Mouse (Mus musculus): Measurements from ENCODE around the gene Slc36a2. TPM values are rescaled to one million over a fixed set of nuclear protein-coding genes. Genes with fewer than 3 reads are reported as not detected.

Slc36a2 gene
- total and polyA plus RNA-seq, 3 experiments = 0.04 to 0.17 TPM; not detected in 1

DNA sequence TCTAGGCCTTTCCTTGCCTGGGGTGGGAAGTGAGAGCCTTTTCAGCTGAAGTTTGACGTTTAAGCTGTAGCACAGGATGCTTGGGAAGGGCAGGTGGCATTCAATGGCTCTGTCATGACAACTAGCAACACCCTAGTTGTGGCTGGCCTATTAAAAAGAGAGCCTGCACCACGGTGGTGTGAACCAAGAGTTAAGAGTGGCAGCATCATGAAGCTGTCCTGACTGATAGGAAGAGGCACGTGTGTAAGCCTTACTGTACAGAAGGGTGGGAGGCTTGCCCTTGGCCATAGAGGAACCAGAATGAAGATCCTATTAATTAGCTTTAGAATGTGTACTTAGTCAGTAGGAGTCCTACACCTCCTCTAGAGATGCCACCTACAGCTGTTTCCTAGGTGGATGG, 56.5 kb downstream of the Slc36a2 start:
- no peaks in the 10 kb centered on the region for H3K79me2 ChIP-seq (replicated peaks; ENCODE audit: control insufficient read depth, extremely low read depth, insufficient read depth, poor library complexity, severe bottlenecking)
- H3K27me3 ChIP-seq (replicated peaks) = no peaks in the 10 kb centered on the region
- H3K4me3 ChIP-seq (replicated peaks in 1 of 3; ENCODE audit: low read depth in 2 of 3, low read length in 2 of 3, poor library complexity in 1 of 3) = no peak overlapping the region
- dilution Hi-C loops (cut with MboI; ENCODE audit: extremely low pct_ligation_motif_present, extremely low pct_unique_long_range_greater_than_20kb, low sequenced_read_pairs) = no loop called here
- H3K4me1 ChIP-seq (ENCODE audit: control insufficient read depth in 1 of 2, insufficient read depth in 2 of 2) = peaks cover 18 to 53% of the 10 kb centered on the region in 2 experiments
- H3K9me3 ChIP-seq (replicated peaks; ENCODE audit: low read length) = no peaks in the 10 kb centered on the region
- TF ChIP-seq POLR2A (IDR thresholded peaks at IDR 0.05; ENCODE audit: low read depth, low read length) = no peak
- TF ChIP-seq TBP (conservative IDR thresholded peaks at IDR 0.05; ENCODE audit: low read depth, low read length) = no peak
- TF ChIP-seq KAT2A (IDR thresholded peaks at IDR 0.05; ENCODE audit: insufficient replicate concordance, low read length) = no peak
- no peak for TF ChIP-seq MYC (IDR thresholded peaks at IDR 0.05; ENCODE audit: low read depth, low read length)
- TF ChIP-seq TCF12 (IDR thresholded peaks at IDR 0.05; ENCODE audit: low read depth, low read length) = no peak
- TF ChIP-seq MEF2A (IDR thresholded peaks at IDR 0.05; ENCODE audit: borderline replicate concordance, low read depth, low read length) = no peak
- TF ChIP-seq ZKSCAN1 (IDR thresholded peaks at IDR 0.05; ENCODE audit: borderline replicate concordance, low read depth, low read length) = no peak
- in situ Hi-C loops (cut with MboI; ENCODE audit: low pct_ligation_motif_present, low pct_unique_long_range_greater_than_20kb, low sequenced_read_pairs) = no loop called here
- no peak overlapping the region for H3K9ac ChIP-seq (ENCODE audit: insufficient read depth, low read depth)
- H3K36me3 ChIP-seq (replicated peaks in 1 of 2; ENCODE audit: control insufficient read depth in 1 of 2, insufficient read depth in 1 of 2, low read length in 1 of 2) = no peaks in the 10 kb centered on the region
- no peak for DNase-seq (ENCODE audit: extremely low read depth)
- no peak overlapping the region for H3K27ac ChIP-seq (ENCODE audit: insufficient read depth, low read depth)
- no peak overlapping the region for H3K4me2 ChIP-seq (ENCODE audit: insufficient read depth, low read depth, poor library complexity, severe bottlenecking)

DNA sequence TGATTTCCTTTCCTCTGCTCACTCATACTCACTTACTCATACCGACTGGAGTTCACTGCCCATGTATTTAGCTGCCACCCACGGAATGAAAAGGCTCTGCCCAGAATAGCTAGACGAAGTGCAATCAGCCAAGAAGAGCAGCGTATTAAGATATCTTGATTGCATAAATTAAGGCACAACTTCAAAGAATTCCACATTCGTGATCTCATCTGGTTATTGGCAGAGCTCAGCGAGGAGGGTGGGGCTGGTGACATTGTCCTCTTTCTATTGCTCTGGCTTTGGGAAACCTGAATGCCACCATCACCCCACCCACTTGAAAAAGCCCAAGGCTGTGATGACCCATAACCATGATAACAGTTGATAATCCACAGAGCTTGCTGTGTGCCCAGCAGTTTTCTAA, 56.9 kb downstream of the Slc36a2 start:
- H3K79me2 ChIP-seq (replicated peaks; ENCODE audit: control insufficient read depth, extremely low read depth, insufficient read depth, poor library complexity, severe bottlenecking) = no peaks in the 10 kb centered on the region
- no peak overlapping the region for H3K9ac ChIP-seq (ENCODE audit: insufficient read depth, low read depth)
- TF ChIP-seq JUND (conservative IDR thresholded peaks at IDR 0.05; ENCODE audit: low read depth, low read length) = no peak
- no peak for TF ChIP-seq TCF12 (IDR thresholded peaks at IDR 0.05; ENCODE audit: low read depth, low read length)
- no peak for TF ChIP-seq GABPA (IDR thresholded peaks at IDR 0.05; ENCODE audit: insufficient replicate concordance, low read depth, low read length)
- no peak for TF ChIP-seq JUN (IDR thresholded peaks at IDR 0.05; ENCODE audit: insufficient read depth, low read depth, low read length)
- no peak for TF ChIP-seq MAFK (IDR thresholded peaks at IDR 0.05; ENCODE audit: insufficient replicate concordance, low read length)
- TF ChIP-seq HCFC1 (IDR thresholded peaks at IDR 0.05; ENCODE audit: low read depth, low read length) = no peak
- TF ChIP-seq ZKSCAN1 (IDR thresholded peaks at IDR 0.05; ENCODE audit: borderline replicate concordance, low read depth, low read length) = no peak
- TF ChIP-seq USF1 (IDR thresholded peaks at IDR 0.05; ENCODE audit: low read depth, low read length) = no peak
- TF ChIP-seq SIN3A (IDR thresholded peaks at IDR 0.05; ENCODE audit: low read length) = no peak
- no peak for TF ChIP-seq TBP (conservative IDR thresholded peaks at IDR 0.05; ENCODE audit: low read depth, low read length)
- TF ChIP-seq CHD1 (IDR thresholded peaks at IDR 0.05; ENCODE audit: low read depth, low read length) = no peak
- no peak for TF ChIP-seq MAZ (IDR thresholded peaks at IDR 0.05; ENCODE audit: low read depth, low read length)
- no peak overlapping the region for H3K4me3 ChIP-seq (replicated peaks in 1 of 3; ENCODE audit: low read depth in 2 of 3, low read length in 2 of 3, poor library complexity in 1 of 3)
- no peaks in the 10 kb centered on the region for H3K27me3 ChIP-seq (replicated peaks)
- H3K36me3 ChIP-seq (replicated peaks in 1 of 2; ENCODE audit: control insufficient read depth in 1 of 2, insufficient read depth in 1 of 2, low read length in 1 of 2) = no peaks in the 10 kb centered on the region
- peaks cover 18 to 48% of the 10 kb centered on the region in 2 experiments for H3K4me1 ChIP-seq (ENCODE audit: control insufficient read depth in 1 of 2, insufficient read depth in 2 of 2)
- no peak overlapping the region for H3K4me2 ChIP-seq (ENCODE audit: insufficient read depth, low read depth, poor library complexity, severe bottlenecking)
- no peaks in the 10 kb centered on the region for H3K9me3 ChIP-seq (replicated peaks; ENCODE audit: low read length)
- dilution Hi-C loops (cut with MboI; ENCODE audit: extremely low pct_ligation_motif_present, extremely low pct_unique_long_range_greater_than_20kb, low sequenced_read_pairs) (no loop called here), in situ Hi-C loops (cut with MboI; ENCODE audit: low pct_ligation_motif_present, low pct_unique_long_range_greater_than_20kb, low sequenced_read_pairs) (no loop called here)
- H3K27ac ChIP-seq (ENCODE audit: insufficient read depth, low read depth) = no peak overlapping the region
- no peak for DNase-seq (ENCODE audit: extremely low read depth)
